Mouse (Mus musculus): ENCODE data around the gene Sf1. TPM values are rescaled to one million over a fixed set of nuclear protein-coding genes. Genes with fewer than 3 reads are reported as not detected.
A peak's percentile ranks its signal among the peaks of the same experiment; 100 is the strongest.

Sf1 gene
- polyA plus RNA-seq, 1 experiment from 2014 or later, result 119 TPM

- Histone ChIP-seq H3K27ac (replicated peaks) (peak within 1 kb of the TSS; percentile 74), H3K27me3 (no peaks in the 10 kb centered on the region), H3K4me3 (peak within 1 kb of the TSS; percentile 89), H3K9me3 (no peaks in the 10 kb centered on the region), H3K9ac (replicated peaks) (peak within 1 kb of the TSS; percentile 89), H3K4me1 (peaks cover 32% of the 10 kb centered on the region), H3K4me2 (replicated peaks) (peak within 1 kb of the TSS; percentile 85), H3K36me3 (peaks cover 28% of the 10 kb centered on the region)
- WGBS, result under 1% methylated on average over 39 of the region's 43 CpGs
- peak; percentile 96 for ATAC-seq (replicated peaks)
These were observed 28.6 kb upstream of the Sf1 start, which contains the start of gene Men1 for GRCm38 (mm10) chr19:6334673-6335457. Gene Men1 (plus strand): TSS chr19:6334979.

GRCm38 (mm10) chr19:6335458-6335827, 28.0 kb upstream of the Sf1 start:
- Histone ChIP-seq H3K27ac (replicated peaks) (peak overlapping the region; percentile 74), H3K9me3 (no peaks in the 10 kb centered on the region), H3K27me3 (no peaks in the 10 kb centered on the region), H3K36me3 (peaks cover 34% of the 10 kb centered on the region), H3K9ac (replicated peaks) (peak overlapping the region; percentile 89), H3K4me1 (peaks cover 34% of the 10 kb centered on the region), H3K4me3 (peak overlapping the region; percentile 89), H3K4me2 (replicated peaks) (peak overlapping the region; percentile 85)
- WGBS, result under 1% methylated on average over 25 of the region's 25 CpGs
- ATAC-seq (replicated peaks), result peak; percentile 39; the same call in 1 of the 2 replicates

- Histone ChIP-seq H3K4me3 (peak overlapping the region; percentile 89), H3K27me3 (no peaks in the 10 kb centered on the region), H3K9me3 (no peaks in the 10 kb centered on the region), H3K4me1 (peaks cover 42% of the 10 kb centered on the region), H3K9ac (replicated peaks) (peak overlapping the region; percentile 89; the same call in 1 of the 2 replicates), H3K4me2 (replicated peaks) (peak overlapping the region; percentile 85), H3K36me3 (peaks cover 36% of the 10 kb centered on the region), H3K27ac (replicated peaks) (no peak overlapping the region)
- ATAC-seq (replicated peaks), result no peak
- 94% methylated on average over 10 of the region's 10 CpGs for WGBS
These were observed 26.6 kb upstream of the Sf1 start for GRCm38 (mm10) chr19:6336920-6337319.

DNA sequence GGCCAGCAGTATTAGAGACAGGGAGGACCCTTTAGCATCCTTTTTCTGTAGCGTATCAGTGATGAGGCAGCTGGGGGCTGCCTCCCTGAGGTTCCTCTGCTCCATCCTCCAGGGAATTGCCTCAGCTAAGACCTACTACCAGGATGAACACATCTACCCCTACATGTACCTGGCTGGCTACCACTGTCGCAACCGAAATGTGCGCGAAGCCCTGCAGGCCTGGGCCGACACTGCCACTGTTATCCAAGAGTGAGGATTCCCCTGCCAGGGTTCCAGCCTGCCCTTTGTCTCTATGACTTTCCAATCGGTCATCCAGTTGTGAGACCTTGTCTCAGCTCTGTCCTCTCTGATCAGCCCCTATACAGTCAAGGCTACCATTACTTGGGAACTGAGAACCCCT, 25.3 kb upstream of the Sf1 start:
- H3K9ac ChIP-seq (replicated peaks), result no peak overlapping the region
- H3K9me3 ChIP-seq, result no peaks in the 10 kb centered on the region
- 92% methylated on average over 7 of the region's 7 CpGs for WGBS
- no peak overlapping the region for H3K4me2 ChIP-seq (replicated peaks)
- H3K36me3 ChIP-seq, result peaks cover 45% of the 10 kb centered on the region
- ATAC-seq (replicated peaks), result no peak
- no peak overlapping the region for H3K4me3 ChIP-seq
- no peaks in the 10 kb centered on the region for H3K27me3 ChIP-seq
- no peak overlapping the region for H3K27ac ChIP-seq (replicated peaks)
- H3K4me1 ChIP-seq, result peaks cover 40% of the 10 kb centered on the region

GRCm38 (mm10) chr19:6338716-6339115, 24.8 kb upstream of the Sf1 start:
- ATAC-seq (replicated peaks), result no peak
- Histone ChIP-seq H3K4me1 (peaks cover 40% of the 10 kb centered on the region), H3K9ac (replicated peaks) (no peak overlapping the region), H3K36me3 (peaks cover 45% of the 10 kb centered on the region), H3K4me2 (replicated peaks) (no peak overlapping the region), H3K9me3 (no peaks in the 10 kb centered on the region), H3K4me3 (no peak overlapping the region), H3K27me3 (no peaks in the 10 kb centered on the region), H3K27ac (replicated peaks) (no peak overlapping the region)
- WGBS, result 91% methylated on average over 11 of the region's 11 CpGs

GRCm38 (mm10) chr19:6339191-6339590, 24.3 kb upstream of the Sf1 start:
- Histone ChIP-seq H3K4me1 (peaks cover 38% of the 10 kb centered on the region), H3K27ac (replicated peaks) (no peak overlapping the region), H3K4me2 (replicated peaks) (no peak overlapping the region), H3K9ac (replicated peaks) (no peak overlapping the region), H3K4me3 (no peak overlapping the region), H3K27me3 (no peaks in the 10 kb centered on the region), H3K9me3 (no peaks in the 10 kb centered on the region), H3K36me3 (peaks cover 48% of the 10 kb centered on the region)
- WGBS, result 97% methylated on average over 6 of the region's 6 CpGs
- no peak for ATAC-seq (replicated peaks)

GRCm38 (mm10) chr19:6339890-6340504, 23.5 kb upstream of the Sf1 start:
- Histone ChIP-seq H3K27ac (replicated peaks) (no peak overlapping the region), H3K36me3 (peaks cover 51% of the 10 kb centered on the region), H3K27me3 (no peaks in the 10 kb centered on the region), H3K4me2 (replicated peaks) (0 out of 2 replicates have a peak overlapping the region, but pooled peaks have one; percentile 73), H3K9me3 (no peaks in the 10 kb centered on the region), H3K4me3 (no peak overlapping the region), H3K4me1 (peaks cover 34% of the 10 kb centered on the region), H3K9ac (replicated peaks) (no peak overlapping the region)
- no peak for ATAC-seq (replicated peaks)
- 71% methylated on average over 15 of the region's 15 CpGs for WGBS

DNA sequence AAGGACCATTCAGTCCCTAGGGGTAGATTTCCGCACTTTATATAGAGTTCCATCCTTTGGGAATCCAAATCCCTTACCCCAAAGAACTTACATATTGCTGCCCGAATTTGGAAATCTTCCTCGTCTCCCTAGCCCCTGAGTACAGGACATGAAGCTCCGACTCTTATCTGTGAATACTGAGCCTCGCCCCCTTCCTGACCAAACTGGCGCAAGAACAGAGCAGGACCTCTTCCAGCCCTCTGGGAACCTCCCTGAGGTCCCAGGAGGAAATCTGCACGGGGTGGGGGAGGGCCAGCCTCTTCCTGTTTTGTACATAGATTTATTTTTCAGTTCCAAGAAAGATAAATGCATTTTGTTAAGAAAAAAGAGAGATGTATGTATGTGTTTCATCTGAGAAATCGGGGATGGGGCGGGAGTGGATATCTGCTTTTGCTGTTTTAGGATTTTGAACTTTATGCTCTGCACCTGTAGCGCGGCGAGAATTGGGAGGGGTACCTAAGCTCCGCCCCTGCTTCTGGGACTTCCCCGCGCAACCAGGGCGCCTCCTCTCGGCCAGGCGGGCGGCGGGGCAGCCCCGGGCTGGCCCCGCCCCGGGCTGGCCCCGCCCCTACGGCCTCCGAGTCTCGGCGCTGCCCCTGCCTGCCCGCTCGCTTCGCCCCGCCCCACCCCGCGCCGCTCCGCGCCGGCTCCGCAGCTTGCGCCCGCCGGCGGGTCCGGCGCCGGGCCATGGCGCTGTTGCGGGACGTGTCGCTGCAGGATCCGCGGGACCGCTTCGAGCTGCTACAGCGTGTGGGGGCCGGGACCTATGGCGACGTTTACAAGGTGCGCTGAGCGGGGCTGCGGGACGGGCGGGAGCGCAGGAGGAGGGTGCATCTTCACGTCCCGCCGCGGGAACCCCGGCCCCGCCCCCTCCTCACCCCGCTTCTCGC, 22.7 kb upstream of the Sf1 start, which contains the start of gene Map4k2:
Gene Map4k2, plus strand, starts transcription at position 612 of the 929 bp plus-strand sequence.
- peaks cover 59% of the 10 kb centered on the region for H3K36me3 ChIP-seq

GRCm38 (mm10) chr19:6341453-6342077, 21.9 kb upstream of the Sf1 start:
- Histone ChIP-seq H3K9ac (replicated peaks) (peak overlapping the region; percentile 47), H3K27me3 (no peaks in the 10 kb centered on the region), H3K4me1 (peaks cover 24% of the 10 kb centered on the region), H3K4me3 (peak overlapping the region; percentile 45), H3K4me2 (replicated peaks) (peak overlapping the region; percentile 73), H3K36me3 (peaks cover 67% of the 10 kb centered on the region), H3K27ac (replicated peaks) (no peak overlapping the region), H3K9me3 (no peaks in the 10 kb centered on the region)
- ATAC-seq (replicated peaks), result no peak
- WGBS, result 12% methylated on average over 23 of the region's 23 CpGs

More for the DNA sequence above, 22.7 kb upstream of the Sf1 start, which contains the start of gene Map4k2:
- Histone ChIP-seq H3K4me1 (peaks cover 31% of the 10 kb centered on the region), H3K27ac (replicated peaks) (no peak within 1 kb of the TSS), H3K4me2 (replicated peaks) (peak within 1 kb of the TSS; percentile 73), H3K9ac (replicated peaks) (peak within 1 kb of the TSS; percentile 47), H3K9me3 (no peaks in the 10 kb centered on the region), H3K4me3 (peak within 1 kb of the TSS; percentile 45), H3K27me3 (no peaks in the 10 kb centered on the region)
- ATAC-seq (replicated peaks), result peak; percentile 65
- 8% methylated on average over 64 of the region's 72 CpGs for WGBS

DNA sequence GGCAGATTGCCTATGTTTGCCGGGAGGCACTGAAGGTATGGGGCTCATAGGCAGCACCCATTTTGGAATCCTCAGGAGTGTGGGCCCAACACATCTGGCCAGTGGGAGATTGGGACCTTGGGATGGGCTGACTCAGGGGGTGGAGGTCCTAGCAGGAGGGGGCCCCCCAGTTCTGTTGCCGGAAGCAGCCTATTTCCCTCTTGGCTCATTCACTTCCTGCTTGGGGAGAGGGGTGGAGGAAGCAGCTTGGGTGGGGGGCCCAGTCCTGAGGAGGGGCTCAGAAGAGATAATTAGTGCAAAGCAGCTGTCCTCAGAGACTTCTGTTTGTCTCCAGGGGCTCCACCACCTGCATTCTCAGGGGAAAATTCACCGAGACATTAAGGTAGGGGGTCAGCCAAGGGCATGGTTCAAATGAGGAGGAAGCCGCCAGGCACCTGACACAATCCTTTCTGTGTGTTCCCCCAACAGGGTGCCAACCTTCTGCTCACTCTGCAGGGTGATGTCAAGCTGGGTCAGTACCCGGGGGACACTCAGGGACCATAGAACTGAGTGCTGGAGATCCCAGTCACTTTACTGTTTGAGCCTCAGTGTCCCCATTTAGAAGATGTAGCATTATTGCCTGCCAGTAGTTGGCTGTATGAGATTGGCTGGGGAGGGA, 21.1 kb upstream of the Sf1 start:
- ATAC-seq (replicated peaks), result no peak
- no peak overlapping the region for H3K27ac ChIP-seq (replicated peaks)
- H3K36me3 ChIP-seq, result peaks cover 72% of the 10 kb centered on the region
- H3K9me3 ChIP-seq, result no peaks in the 10 kb centered on the region
- H3K4me2 ChIP-seq (replicated peaks), result no peak overlapping the region
- no peak overlapping the region for H3K9ac ChIP-seq (replicated peaks)
- H3K27me3 ChIP-seq, result no peaks in the 10 kb centered on the region
- 80% methylated on average over 5 of the region's 5 CpGs for WGBS
- H3K4me1 ChIP-seq, result peaks cover 15% of the 10 kb centered on the region
- no peak overlapping the region for H3K4me3 ChIP-seq

All from forebrain, embryonic 15.5 days (tissue).